Mouse (Mus musculus) kidney, embryonic 15.5 days (tissue): ENCODE results near the gene Nup133. TPM values are rescaled to one million over a fixed set of nuclear protein-coding genes. Genes with fewer than 3 reads are reported as not detected.

Experiments used
- ATAC-seq: fragments of 200-750 bp; cut with Nextera tagmentation; replicated peaks from 2 replicates; pipeline ENCODE4 v1.8.0; 2017; ENCODE audit warnings: moderate TSS enrichment; ENCODE audit not compliant: low FRiP score
- H3K27ac ChIP-seq: fragments of 300-500 bp; sonication (generic); 2 replicates; pipeline ENCODE4 v1.5.1; 2015; ENCODE audit warnings: mild to moderate bottlenecking, inconsistent platforms
- H3K27me3 ChIP-seq: fragments of 300-500 bp; sonication (generic); 2 replicates; pipeline ENCODE4 v1.6.1; 2015; ENCODE audit warnings: inconsistent platforms
- H3K36me3 ChIP-seq: fragments of 300-500 bp; sonication (generic); 2 replicates; pipeline ENCODE4 v1.6.1; 2015; ENCODE audit warnings: inconsistent platforms
- H3K4me1 ChIP-seq: fragments of 300-500 bp; sonication (generic); 2 replicates; pipeline ENCODE4 v1.6.1; 2015; ENCODE audit warnings: inconsistent platforms
- H3K4me2 ChIP-seq: fragments of 300-500 bp; sonication (generic); 2 replicates; pipeline ENCODE4 v1.6.1; 2015; ENCODE audit warnings: moderate library complexity, mild to moderate bottlenecking, inconsistent platforms
- H3K4me3 ChIP-seq: fragments of 300-500 bp; sonication (generic); replicated peaks from 2 replicates; pipeline ENCODE4 v1.5.1; 2015; ENCODE audit warnings: mild to moderate bottlenecking, inconsistent platforms
- H3K9ac ChIP-seq: fragments of 300-500 bp; sonication (generic); 2 replicates; pipeline ENCODE4 v1.6.1; 2015; ENCODE audit warnings: mild to moderate bottlenecking, inconsistent platforms
- H3K9me3 ChIP-seq: fragments of 300-500 bp; sonication (generic); replicated peaks from 2 replicates; pipeline ENCODE4 v1.6.1; 2016; ENCODE audit warnings: inconsistent platforms
- WGBS: fragments of 180-500 bp; shearing (Covaris S2); methylation state at CpG from one replicate; pipeline ENCODE4 v1.1.7; 2015; ENCODE audit warnings: mixed read lengths; 5-methylcytosine and 5-hydroxymethylcytosine counted together
- polyA plus RNA-seq: library from polyadenylated mRNA; unstranded; fragments of >200 nt; fragmentation: Nextera tagmentation; extraction: Ambion mirVana; gene quantifications from 2 replicates; pipeline ENCODE4 v1.2.1, GENCODE M21; 2015

Gene Nup133
- polyA plus RNA-seq = 43.1 and 45.3 TPM in 2 replicates

DNA sequence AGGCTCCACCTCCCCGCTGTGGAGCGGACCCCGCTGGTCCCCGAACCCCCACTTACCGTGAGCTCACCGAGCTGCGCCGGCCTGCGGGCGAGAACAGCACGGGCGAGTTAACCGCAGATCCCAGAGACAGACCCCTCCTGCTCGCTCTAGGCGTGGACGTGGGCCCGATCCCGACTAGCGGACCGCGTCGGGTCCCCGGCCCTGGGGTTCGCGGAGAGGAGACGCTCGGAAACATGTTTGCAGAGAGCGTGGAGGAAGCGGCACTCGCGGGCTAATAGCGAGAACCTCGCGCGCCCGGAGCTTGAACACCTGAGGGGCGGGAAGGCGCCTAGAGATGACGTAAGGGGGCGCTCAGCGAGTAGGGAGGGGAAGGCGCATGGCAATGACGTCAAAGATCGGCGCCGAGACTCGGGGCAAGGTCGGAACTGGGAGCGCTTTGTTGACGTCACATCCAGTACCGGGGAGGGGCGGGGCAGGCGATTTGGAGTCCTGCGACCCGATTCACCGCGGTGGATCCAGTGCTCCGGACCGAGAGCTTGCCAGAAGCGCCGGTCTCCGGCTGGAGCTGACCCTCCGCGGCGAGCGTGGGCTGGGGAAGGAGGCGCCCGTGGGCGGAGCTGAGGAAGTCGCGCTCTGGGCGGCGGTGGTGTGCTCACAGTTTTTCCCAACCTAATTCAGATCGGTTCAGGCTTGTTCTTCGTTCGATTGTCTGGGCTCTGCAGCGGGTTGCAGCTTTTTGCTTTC is at the start of gene Nup133:
TSS of gene Nup133 (minus strand) at position 324 of the 744 bp plus-strand sequence.
- Histone ChIP-seq H3K36me3 (peaks cover 37% of the 10 kb centered on the region), H3K9ac (peak within 1 kb of the TSS; percentile 80), H3K4me2 (peak within 1 kb of the TSS; percentile 93), H3K27ac (peak within 1 kb of the TSS; percentile 89), H3K4me1 (peaks cover 16% of the 10 kb centered on the region), H3K27me3 (no peaks in the 10 kb centered on the region), H3K9me3 (no peaks in the 10 kb centered on the region), H3K4me3 (peak within 1 kb of the TSS; percentile 100)
- peak; percentile 85 for ATAC-seq
- WGBS = under 1% methylated on average over 77 of the region's 77 CpGs

GRCm38 (mm10) chr8:123993997-123994396 is 44.9 kb upstream of the Nup133 start:
- Histone ChIP-seq H3K9ac (no peak overlapping the region), H3K9me3 (no peaks in the 10 kb centered on the region), H3K27ac (no peak overlapping the region), H3K4me2 (no peak overlapping the region), H3K27me3 (no peaks in the 10 kb centered on the region), H3K36me3 (peaks cover 53% of the 10 kb centered on the region), H3K4me1 (no peaks in the 10 kb centered on the region), H3K4me3 (no peak overlapping the region)
- no peak for ATAC-seq
- 81% methylated on average over 3 of the region's 3 CpGs for WGBS

DNA sequence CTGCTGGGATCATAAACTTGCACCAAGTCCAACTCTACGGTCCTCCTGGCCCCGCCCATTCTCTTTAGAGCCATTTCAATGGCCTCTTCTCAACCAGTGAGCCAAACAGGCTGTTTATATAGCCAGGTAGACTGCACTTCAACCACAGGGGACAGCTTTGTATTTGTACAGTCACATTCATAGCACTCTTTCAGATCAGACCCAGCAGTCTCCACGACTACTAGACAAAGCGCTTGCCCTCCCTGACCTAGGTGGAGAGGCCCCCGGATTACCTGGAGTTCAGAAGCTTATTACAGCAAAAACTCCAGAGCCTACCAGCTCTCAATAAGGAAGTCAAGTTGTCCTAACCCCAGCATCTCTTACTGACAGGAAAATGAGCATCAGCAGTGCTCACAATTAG is 44.5 kb upstream of the Nup133 start:
- Histone ChIP-seq H3K9me3 (no peaks in the 10 kb centered on the region), H3K9ac (no peak overlapping the region), H3K27ac (no peak overlapping the region), H3K36me3 (peaks cover 49% of the 10 kb centered on the region), H3K4me2 (no peak overlapping the region), H3K4me1 (no peaks in the 10 kb centered on the region), H3K27me3 (no peaks in the 10 kb centered on the region), H3K4me3 (no peak overlapping the region)
- 88% methylated on average over 5 of the region's 5 CpGs for WGBS
- ATAC-seq = no peak

DNA sequence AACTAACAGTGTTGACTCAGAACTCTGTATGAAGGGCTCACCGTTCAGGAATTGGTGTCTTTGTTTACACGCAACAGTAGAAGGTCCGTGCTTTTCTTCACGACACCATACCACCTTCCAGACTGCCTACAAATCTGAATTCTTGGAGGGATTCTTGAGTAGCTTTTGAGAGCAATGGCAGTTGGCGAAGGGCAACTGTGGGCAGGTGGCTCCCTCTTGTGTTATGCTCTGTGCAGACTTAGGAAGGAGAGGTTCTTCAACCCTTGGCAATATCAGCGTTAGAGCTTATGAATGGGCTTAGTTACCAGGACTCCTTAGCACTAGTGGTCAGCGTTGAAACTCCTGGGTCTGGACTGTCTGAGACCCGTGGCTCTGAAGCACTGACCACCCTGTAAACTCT is 43.5 kb upstream of the Nup133 start:
- 90% methylated on average over 8 of the region's 8 CpGs for WGBS
- H3K4me3 ChIP-seq = no peak overlapping the region
- H3K36me3 ChIP-seq = peaks cover 40% of the 10 kb centered on the region
- H3K4me2 ChIP-seq = no peak overlapping the region
- no peak for ATAC-seq
- H3K27me3 ChIP-seq = no peaks in the 10 kb centered on the region
- H3K9me3 ChIP-seq = no peaks in the 10 kb centered on the region
- H3K9ac ChIP-seq = no peak overlapping the region
- H3K4me1 ChIP-seq = no peaks in the 10 kb centered on the region
- H3K27ac ChIP-seq = no peak overlapping the region

DNA sequence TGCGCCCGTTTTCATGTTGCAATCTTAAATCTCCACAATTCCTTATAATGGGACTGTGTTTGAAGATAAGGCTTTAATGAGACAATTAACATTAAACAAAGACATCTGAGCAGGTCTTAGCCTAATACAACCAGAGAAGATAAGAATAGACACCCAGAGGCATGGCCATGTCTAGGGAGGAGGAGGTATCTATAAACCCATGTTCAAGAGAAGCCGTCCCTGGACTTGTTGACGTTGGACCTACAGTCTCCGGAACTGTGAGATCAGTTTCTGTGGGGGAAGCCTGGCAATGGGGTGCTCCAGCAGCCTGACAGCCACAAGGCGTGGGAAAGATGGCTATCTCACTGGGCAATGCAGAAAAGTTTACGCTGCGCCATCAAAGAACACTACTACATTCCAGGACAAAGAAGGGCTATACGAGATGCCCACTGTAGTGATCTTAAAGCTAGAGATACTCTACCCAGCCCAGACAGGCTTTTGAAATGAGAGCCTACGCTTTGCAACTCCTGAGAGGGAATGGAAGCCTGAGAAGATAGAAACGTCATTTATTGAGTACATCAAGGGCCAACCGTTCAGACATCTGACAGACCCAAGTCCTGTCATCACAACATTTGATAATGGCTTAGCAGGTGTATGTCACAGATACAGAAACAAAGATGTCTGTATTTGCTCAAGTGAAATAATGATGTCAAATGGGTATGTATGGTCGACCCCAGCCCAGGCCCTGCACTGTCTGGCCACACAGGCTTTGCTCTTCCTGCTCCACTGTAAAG is 41.4 kb upstream of the Nup133 start:
- Histone ChIP-seq H3K36me3 (peaks cover 22% of the 10 kb centered on the region), H3K9me3 (no peaks in the 10 kb centered on the region), H3K4me3 (no peak overlapping the region), H3K9ac (no peak overlapping the region), H3K27ac (no peak overlapping the region), H3K4me2 (no peak overlapping the region), H3K27me3 (no peaks in the 10 kb centered on the region), H3K4me1 (no peaks in the 10 kb centered on the region)
- WGBS = 81% methylated on average over 13 of the region's 13 CpGs
- ATAC-seq = no peak

DNA sequence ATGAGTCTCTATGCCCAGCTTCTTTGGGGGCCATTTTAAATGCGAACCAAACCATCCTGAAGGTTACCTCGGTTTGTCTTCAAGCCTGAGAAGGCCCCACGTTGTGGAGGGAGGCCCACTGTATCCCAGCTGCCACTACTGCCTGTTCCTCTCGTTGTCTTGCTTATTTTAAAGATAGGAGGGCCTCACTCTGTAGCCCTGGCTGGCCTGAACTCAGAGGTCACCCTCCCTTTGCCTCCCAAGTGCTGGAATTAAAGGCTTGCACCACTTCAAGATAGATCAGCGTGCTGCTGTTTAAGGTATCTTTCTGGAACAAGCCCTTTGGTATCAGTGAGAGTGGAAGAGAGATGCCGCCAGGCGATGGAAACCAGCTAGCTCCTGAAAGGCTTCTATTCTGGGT is 40.1 kb upstream of the Nup133 start:
- Histone ChIP-seq H3K4me2 (no peak overlapping the region), H3K9me3 (no peaks in the 10 kb centered on the region), H3K4me1 (0 out of 2 replicates have a peak, but pooled peaks cover under 1% of the 10 kb centered on the region), H3K27ac (no peak overlapping the region), H3K36me3 (peaks cover 8% of the 10 kb centered on the region; the same call in 1 of the 2 replicates), H3K4me3 (no peak overlapping the region), H3K9ac (no peak overlapping the region), H3K27me3 (no peaks in the 10 kb centered on the region)
- 0 out of 2 replicates have a peak, but pooled peaks have one; percentile 18 for ATAC-seq
- 71% methylated on average over 7 of the region's 7 CpGs for WGBS

- H3K27ac ChIP-seq = no peak overlapping the region
- H3K36me3 ChIP-seq = peaks cover 3% of the 10 kb centered on the region; the same call in 1 of the 2 replicates
- no peaks in the 10 kb centered on the region for H3K27me3 ChIP-seq
- H3K4me1 ChIP-seq = 0 out of 2 replicates have a peak, but pooled peaks cover 3% of the 10 kb centered on the region
- H3K4me3 ChIP-seq = no peak overlapping the region
- peak; percentile 76; the same call in 1 of the 2 replicates for ATAC-seq
- H3K9ac ChIP-seq = no peak overlapping the region
- H3K4me2 ChIP-seq = no peak overlapping the region
- 71% methylated on average over 6 of the region's 6 CpGs for WGBS
- H3K9me3 ChIP-seq = no peaks in the 10 kb centered on the region
Measured at GRCm38 (mm10) chr8:123988605-123989038, 39.6 kb upstream of the Nup133 start.

GRCm38 (mm10) chr8:123982826-123983400 is 33.8 kb upstream of the Nup133 start, which contains the start of gene Abcb10:
Abcb10 (minus strand) TSS chr8:123983122.
- Histone ChIP-seq H3K27ac (peak within 1 kb of the TSS; percentile 93), H3K36me3 (no peaks in the 10 kb centered on the region), H3K27me3 (no peaks in the 10 kb centered on the region), H3K9me3 (no peaks in the 10 kb centered on the region), H3K4me1 (peaks cover 34% of the 10 kb centered on the region), H3K9ac (peak within 1 kb of the TSS; percentile 73), H3K4me2 (peak within 1 kb of the TSS; percentile 91), H3K4me3 (peak within 1 kb of the TSS; percentile 75)
- peak; percentile 97 for ATAC-seq
- WGBS = under 1% methylated on average over 42 of the region's 56 CpGs

GRCm38 (mm10) chr8:123982291-123982793 is 33.3 kb upstream of the Nup133 start:
- peak overlapping the region; percentile 93 for H3K27ac ChIP-seq
- peak; percentile 35 for ATAC-seq

DNA sequence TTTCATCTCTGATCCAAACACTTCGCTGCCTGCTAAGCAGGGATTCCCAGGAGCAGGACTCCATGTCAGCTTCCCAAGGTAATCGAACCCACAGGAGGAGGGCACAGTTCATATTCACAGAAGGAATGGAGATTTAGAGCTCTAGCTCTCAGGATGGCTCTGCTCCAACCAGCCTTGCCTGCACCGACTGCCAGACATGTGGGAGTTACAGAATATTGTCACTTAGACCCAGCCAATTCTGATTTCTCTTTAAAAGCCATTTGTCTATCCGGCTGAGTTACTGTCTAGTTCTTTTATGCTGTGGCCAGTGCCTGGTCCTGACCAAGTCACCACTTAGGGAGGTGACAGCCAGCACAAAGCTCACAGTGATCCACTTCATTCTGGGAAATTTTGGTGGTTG is 32.6 kb upstream of the Nup133 start:
- Histone ChIP-seq H3K27me3 (no peaks in the 10 kb centered on the region), H3K9me3 (no peaks in the 10 kb centered on the region), H3K4me3 (peak overlapping the region; percentile 75), H3K4me2 (peak overlapping the region; percentile 91), H3K4me1 (peaks cover 36% of the 10 kb centered on the region), H3K36me3 (no peaks in the 10 kb centered on the region), H3K9ac (peak overlapping the region; percentile 26; the same call in 1 of the 2 replicates), H3K27ac (no peak overlapping the region)
- no peak for ATAC-seq
- 25% methylated on average over 4 of the region's 4 CpGs for WGBS

More at GRCm38 (mm10) chr8:123982291-123982793, 33.3 kb upstream of the Nup133 start:
- H3K4me2 ChIP-seq = peak overlapping the region; percentile 91
- H3K4me3 ChIP-seq = peak overlapping the region; percentile 75
- H3K4me1 ChIP-seq = peaks cover 36% of the 10 kb centered on the region
- H3K9me3 ChIP-seq = no peaks in the 10 kb centered on the region
- H3K36me3 ChIP-seq = no peaks in the 10 kb centered on the region
- 0% methylated on average over 48 of the region's 48 CpGs for WGBS
- peak overlapping the region; percentile 73 for H3K9ac ChIP-seq
- H3K27me3 ChIP-seq = no peaks in the 10 kb centered on the region

- Histone ChIP-seq H3K9ac (no peak overlapping the region), H3K27me3 (no peaks in the 10 kb centered on the region), H3K36me3 (no peaks in the 10 kb centered on the region), H3K9me3 (no peaks in the 10 kb centered on the region), H3K4me2 (no peak overlapping the region), H3K4me3 (no peak overlapping the region), H3K4me1 (peaks cover 36% of the 10 kb centered on the region), H3K27ac (no peak overlapping the region)
- WGBS = 65% methylated on average over 4 of the region's 4 CpGs
- no peak for ATAC-seq
Measured at GRCm38 (mm10) chr8:123980239-123980638, 31.2 kb upstream of the Nup133 start.
